Mouse (Mus musculus) ES-Bruce4 (cell line): ENCODE measurements at regions not wholly inside any gene's neighbourhood (a gene's known extent, or its start where the extent isn't known, plus 50 kb on each side); places are given as distances from the start of the nearest gene placed in this dataset.

Experiments
- CTCF ChIP-seq: IDR thresholded peaks from one replicate; pipeline ENCODE4 v1.8.1; 2011; ENCODE audit warnings: low read depth, low read length
- POLR2A ChIP-seq: IDR thresholded peaks from one replicate; pipeline ENCODE4 v1.8.1; 2011; ENCODE audit warnings: low read length; ENCODE audit not compliant: insufficient read depth

- no peak for TF ChIP-seq CTCF
- no peak for TF ChIP-seq POLR2A
These were observed 339.6 kb downstream of the Pdha2 start for GRCm38 (mm10) chr3:140872511-140872910.
